Mouse (Mus musculus) midbrain, embryonic 13.5 days (tissue): ENCODE measurements around the gene Sco2. TPM values are rescaled to one million over a fixed set of nuclear protein-coding genes. Genes with fewer than 3 reads are reported as not detected.

Experiments used
- ATAC-seq: fragments of 200-750 bp; cut with Nextera tagmentation; 2 replicates; pipeline ENCODE4 v1.8.0; 2017; ENCODE audit warnings: mild to moderate bottlenecking, moderate TSS enrichment, moderate library complexity
- H3K27ac ChIP-seq: fragments of 300-500 bp; sonication (generic); 2 replicates; pipeline ENCODE4 v1.5.1; 2015; ENCODE audit warnings: inconsistent platforms, mild to moderate bottlenecking, moderate library complexity
- H3K27me3 ChIP-seq: fragments of 300-500 bp; sonication (generic); 2 replicates; pipeline ENCODE4 v1.6.1; 2015; ENCODE audit warnings: mild to moderate bottlenecking, inconsistent platforms
- H3K36me3 ChIP-seq: fragments of 300-500 bp; sonication (generic); 2 replicates; pipeline ENCODE4 v1.6.1; 2015; ENCODE audit warnings: mild to moderate bottlenecking, inconsistent platforms
- H3K4me1 ChIP-seq: fragments of 300-500 bp; sonication (generic); replicated peaks from 2 replicates; pipeline ENCODE4 v1.6.1; 2015; ENCODE audit warnings: inconsistent platforms
- H3K4me2 ChIP-seq: fragments of 300-500 bp; sonication (generic); replicated peaks from 2 replicates; pipeline ENCODE4 v1.6.1; 2015; ENCODE audit warnings: moderate library complexity, mild to moderate bottlenecking, inconsistent platforms
- H3K4me3 ChIP-seq: fragments of 300-500 bp; sonication (generic); replicated peaks from 2 replicates; pipeline ENCODE4 v1.5.1; 2015; ENCODE audit warnings: mild to moderate bottlenecking, inconsistent platforms
- H3K9ac ChIP-seq: fragments of 300-500 bp; sonication (generic); replicated peaks from 2 replicates; pipeline ENCODE4 v1.6.1; 2015; ENCODE audit warnings: mild to moderate bottlenecking, inconsistent platforms
- H3K9me3 ChIP-seq: fragments of 300-500 bp; sonication (generic); 2 replicates; pipeline ENCODE4 v1.6.1; 2016; ENCODE audit warnings: mild to moderate bottlenecking, inconsistent platforms
- WGBS: fragments of 180-500 bp; shearing (Covaris S2); methylation state at CpG from one replicate; pipeline ENCODE4 v1.1.7; 2015; 5-methylcytosine and 5-hydroxymethylcytosine counted together
- polyA plus RNA-seq: library from polyadenylated mRNA; unstranded; fragments of >200 nt; fragmentation: Nextera tagmentation; extraction: Ambion mirVana; gene quantifications from 2 replicates; pipeline ENCODE4 v1.2.1, GENCODE M21; 2015

The Sco2 gene
- polyA plus RNA-seq, 1 experiment from 2014 or later: 7.3 TPM

- no peak overlapping the region for H3K4me2 ChIP-seq
- H3K9ac ChIP-seq: no peak overlapping the region
These were observed 30.3 kb downstream of the Sco2 start for GRCm38 (mm10) chr15:89343325-89343724.

GRCm38 (mm10) chr15:89341678-89342077 lies 32.0 kb downstream of the Sco2 start:
- no peaks in the 10 kb centered on the region for H3K36me3 ChIP-seq
- H3K4me2 ChIP-seq: no peak overlapping the region
- H3K4me1 ChIP-seq: no peaks in the 10 kb centered on the region
- H3K27ac ChIP-seq: no peak overlapping the region
- H3K9me3 ChIP-seq: no peaks in the 10 kb centered on the region
- H3K27me3 ChIP-seq: no peaks in the 10 kb centered on the region
- no peak for ATAC-seq
- 37% methylated on average over 1 of the region's 1 CpGs for WGBS
- H3K9ac ChIP-seq: no peak overlapping the region
- H3K4me3 ChIP-seq: no peak overlapping the region

More at GRCm38 (mm10) chr15:89343325-89343724, 30.3 kb downstream of the Sco2 start:
- Histone ChIP-seq H3K27me3 (no peaks in the 10 kb centered on the region), H3K27ac (no peak overlapping the region), H3K4me1 (no peaks in the 10 kb centered on the region), H3K9me3 (no peaks in the 10 kb centered on the region), H3K4me3 (no peak overlapping the region), H3K36me3 (no peaks in the 10 kb centered on the region)
- no peak for ATAC-seq
- WGBS: 87% methylated on average over 3 of the region's 3 CpGs

GRCm38 (mm10) chr15:89340136-89340535 lies 33.5 kb downstream of the Sco2 start:
- Histone ChIP-seq H3K9me3 (no peaks in the 10 kb centered on the region), H3K27me3 (no peaks in the 10 kb centered on the region), H3K4me3 (no peak overlapping the region), H3K27ac (no peak overlapping the region), H3K9ac (no peak overlapping the region), H3K4me1 (no peaks in the 10 kb centered on the region), H3K36me3 (no peaks in the 10 kb centered on the region), H3K4me2 (no peak overlapping the region)
- no peak for ATAC-seq
- WGBS: 79% methylated on average over 3 of the region's 3 CpGs

DNA sequence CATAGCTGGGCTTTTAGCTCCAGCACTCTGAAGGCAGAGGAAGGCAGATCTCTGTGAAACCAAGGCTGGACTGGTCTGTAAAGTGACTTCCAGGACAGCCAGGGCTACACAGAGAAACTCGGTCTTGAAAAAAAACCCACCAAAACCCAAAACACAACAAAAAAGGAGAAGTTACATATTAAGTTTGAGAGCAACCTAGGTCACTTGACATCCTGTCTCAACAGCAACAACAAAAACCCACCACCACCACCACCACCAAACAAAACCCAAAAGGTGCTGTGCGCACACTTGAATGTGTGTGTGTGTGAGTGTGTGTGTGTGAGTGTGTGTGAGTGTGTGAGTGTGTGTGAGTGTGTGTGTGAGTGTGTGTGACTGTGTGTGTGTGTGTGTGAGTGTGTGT lies 34.0 kb downstream of the Sco2 start:
- WGBS: 100% methylated on average over 2 of the region's 2 CpGs
- Histone ChIP-seq H3K9ac (no peak overlapping the region), H3K4me3 (no peak overlapping the region), H3K4me2 (no peak overlapping the region), H3K36me3 (no peaks in the 10 kb centered on the region), H3K27ac (no peak overlapping the region), H3K27me3 (no peaks in the 10 kb centered on the region), H3K9me3 (no peaks in the 10 kb centered on the region), H3K4me1 (no peaks in the 10 kb centered on the region)
- ATAC-seq: no peak

GRCm38 (mm10) chr15:89336422-89336821 lies 37.2 kb downstream of the Sco2 start:
- no peak overlapping the region for H3K4me3 ChIP-seq
- H3K36me3 ChIP-seq: no peaks in the 10 kb centered on the region
- no peaks in the 10 kb centered on the region for H3K4me1 ChIP-seq
- H3K4me2 ChIP-seq: no peak overlapping the region
- no peak for ATAC-seq
- no peaks in the 10 kb centered on the region for H3K27me3 ChIP-seq
- H3K27ac ChIP-seq: no peak overlapping the region
- no peaks in the 10 kb centered on the region for H3K9me3 ChIP-seq
- H3K9ac ChIP-seq: no peak overlapping the region
- WGBS: 87% methylated on average over 14 of the region's 14 CpGs

- Histone ChIP-seq H3K9ac (no peak overlapping the region), H3K9me3 (no peaks in the 10 kb centered on the region), H3K27me3 (no peaks in the 10 kb centered on the region), H3K4me3 (no peak overlapping the region), H3K27ac (no peak overlapping the region), H3K4me2 (no peak overlapping the region), H3K36me3 (no peaks in the 10 kb centered on the region), H3K4me1 (no peaks in the 10 kb centered on the region)
- WGBS: 83% methylated on average over 17 of the region's 17 CpGs
- ATAC-seq: no peak
These were observed 38.7 kb downstream of the Sco2 start for GRCm38 (mm10) chr15:89334774-89335537.

- Histone ChIP-seq H3K9ac (no peak within 1 kb of the TSS), H3K27ac (no peak within 1 kb of the TSS), H3K4me3 (no peak within 1 kb of the TSS), H3K4me2 (no peak within 1 kb of the TSS), H3K9me3 (no peaks in the 10 kb centered on the region), H3K36me3 (no peaks in the 10 kb centered on the region), H3K27me3 (no peaks in the 10 kb centered on the region), H3K4me1 (no peaks in the 10 kb centered on the region)
- WGBS: 94% methylated on average over 7 of the region's 7 CpGs
- ATAC-seq: no peak
These were observed 39.4 kb downstream of the Sco2 start, which contains the start of gene Miox for GRCm38 (mm10) chr15:89334271-89334670. Gene Miox, plus strand, starts transcription at chr15:89334398.

DNA sequence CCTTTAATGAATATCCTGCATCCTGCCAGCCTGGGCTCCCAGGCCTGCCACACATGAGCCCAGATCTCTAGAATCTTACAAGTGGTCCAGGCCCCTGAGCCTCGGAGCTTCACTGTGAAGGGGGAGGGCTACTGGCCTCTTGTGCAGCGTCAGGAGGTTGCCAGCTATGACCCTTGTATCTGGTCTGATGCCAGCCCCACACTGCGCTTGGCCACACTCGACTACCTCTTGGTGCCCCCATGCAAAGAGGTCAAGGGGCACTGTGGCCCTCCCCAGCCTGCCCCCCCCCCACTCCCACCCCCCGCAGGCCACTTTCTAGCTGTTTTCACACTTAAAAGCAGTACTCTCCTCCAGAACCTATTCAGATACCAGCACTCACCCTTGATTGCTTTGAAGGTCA lies 47.2 kb downstream of the Sco2 start:
- no peak overlapping the region for H3K4me3 ChIP-seq
- H3K4me1 ChIP-seq: 0 out of 2 replicates have a peak, but pooled peaks cover 6% of the 10 kb centered on the region
- H3K36me3 ChIP-seq: no peaks in the 10 kb centered on the region
- H3K4me2 ChIP-seq: no peak overlapping the region
- WGBS: 71% methylated on average over 5 of the region's 5 CpGs
- peaks cover 19% of the 10 kb centered on the region for H3K27me3 ChIP-seq
- H3K9ac ChIP-seq: no peak overlapping the region
- no peaks in the 10 kb centered on the region for H3K9me3 ChIP-seq
- no peak overlapping the region for H3K27ac ChIP-seq
- ATAC-seq: no peak

- Histone ChIP-seq H3K36me3 (no peaks in the 10 kb centered on the region), H3K27me3 (peaks cover 21% of the 10 kb centered on the region), H3K9ac (no peak overlapping the region), H3K9me3 (no peaks in the 10 kb centered on the region), H3K4me1 (0 out of 2 replicates have a peak, but pooled peaks cover 6% of the 10 kb centered on the region), H3K27ac (no peak overlapping the region), H3K4me2 (no peak overlapping the region), H3K4me3 (no peak overlapping the region)
- ATAC-seq: no peak
- WGBS: 90% methylated on average over 4 of the region's 4 CpGs
These were observed 50.0 kb downstream of the Sco2 start for GRCm38 (mm10) chr15:89323656-89324055.

GRCm38 (mm10) chr15:89322670-89323522 lies 50.8 kb downstream of the Sco2 start, which contains the start of gene Adm2:
Gene Adm2, plus strand, starts transcription at chr15:89322720.
- Histone ChIP-seq H3K27ac (no peak within 1 kb of the TSS), H3K9me3 (no peaks in the 10 kb centered on the region), H3K4me3 (no peak within 1 kb of the TSS), H3K27me3 (peaks cover 25% of the 10 kb centered on the region), H3K4me1 (0 out of 2 replicates have a peak, but pooled peaks cover 6% of the 10 kb centered on the region), H3K36me3 (no peaks in the 10 kb centered on the region), H3K4me2 (peak within 1 kb of the TSS; percentile 31), H3K9ac (no peak within 1 kb of the TSS)
- 9% methylated on average over 26 of the region's 26 CpGs for WGBS
- no peak for ATAC-seq
